8 mouse cellular contexts compared by ENCODE assay signal in the genomic region with DNA sequence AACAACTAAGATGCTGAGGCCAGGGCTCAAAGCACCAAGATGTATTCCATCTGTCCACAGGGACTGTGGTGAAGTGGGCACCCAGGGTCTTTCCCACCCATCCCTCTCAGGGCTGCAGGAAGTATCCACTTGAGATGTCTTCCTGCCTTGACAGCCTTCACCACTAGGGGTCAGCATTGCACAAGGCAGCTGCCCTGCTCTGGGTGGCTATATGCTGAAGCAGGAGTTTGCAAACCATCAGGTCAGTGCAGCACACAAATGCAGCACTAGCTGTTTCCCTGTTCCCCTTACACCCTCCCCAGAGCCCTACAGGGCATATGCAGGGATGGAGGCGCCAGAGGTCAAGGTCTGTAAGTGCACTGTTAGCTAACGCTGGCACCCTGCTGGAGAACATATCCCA.
A peak's percentile ranks its signal among the peaks of the same experiment; 100 is the strongest.
DNase-seq lines count a peak whose midpoint lies in the region; ATAC-seq lines count a peak whose summit lies in the region.

No protein-coding gene starts in this region.

- intact Hi-C loops in left cerebral cortex, postnatal 4 days (cut with DNase I), result loop anchor here (5.0 to 10.0 kb wide), 4 partner anchors 94 to 1151 kb away; no protein-coding TSS in a partner anchor

- 5% methylated on average over 2 of the region's 2 CpGs for WGBS in embryonic facial prominence, embryonic 10.5 days
- 9% methylated on average over 2 of the region's 2 CpGs for WGBS in midbrain, embryonic 12.5 days

- H3K27me3 ChIP-seq in embryonic facial prominence, embryonic 10.5 days (replicated peaks; ENCODE audit: low read depth, poor library complexity, severe bottlenecking), result no peaks in the 10 kb centered on the region
- H3K27me3 ChIP-seq in midbrain, embryonic 12.5 days, result no peaks in the 10 kb centered on the region

- peak; percentile 93 for DNase-seq in adrenal gland, postnatal 14 days
- DNase-seq in embryonic facial prominence, embryonic 10.5 days (ENCODE audit: low spot score), result peak; percentile 89
- peak; percentile 72 for DNase-seq in kidney, adult 11 months
- peak; percentile 90 for DNase-seq in left cerebral cortex, postnatal 4 days
- peak; percentile 78 for DNase-seq in skeletal muscle tissue, adult 2 months (ENCODE audit: low read depth, low spot score)
- peak; percentile 81 for DNase-seq in yolk sac, embryonic 10.5 days (ENCODE audit: low spot score)

- H3K36me3 ChIP-seq in embryonic facial prominence, embryonic 10.5 days (replicated peaks), result peaks cover 70% of the 10 kb centered on the region
- peaks cover 16% of the 10 kb centered on the region for H3K36me3 ChIP-seq in midbrain, embryonic 12.5 days

- peaks cover 19% of the 10 kb centered on the region for H3K4me1 ChIP-seq in embryonic facial prominence, embryonic 10.5 days
- no peaks in the 10 kb centered on the region for H3K4me1 ChIP-seq in midbrain, embryonic 12.5 days

- H3K4me3 ChIP-seq in embryonic facial prominence, embryonic 10.5 days, result no peak overlapping the region
- no peak overlapping the region for H3K4me3 ChIP-seq in midbrain, embryonic 12.5 days

- H3K9me3 ChIP-seq in embryonic facial prominence, embryonic 10.5 days, result no peaks in the 10 kb centered on the region
- H3K9me3 ChIP-seq in midbrain, embryonic 12.5 days, result no peaks in the 10 kb centered on the region

- H3K27ac ChIP-seq in embryonic facial prominence, embryonic 10.5 days (replicated peaks), result 0 out of 2 replicates have a peak overlapping the region, but pooled peaks have one; percentile 66
- no peak overlapping the region for H3K27ac ChIP-seq in midbrain, embryonic 12.5 days (replicated peaks)

- peak; percentile 81 for ATAC-seq in granulocyte monocyte progenitor cell, adult 5-6 weeks (replicated peaks; ENCODE audit: poor library complexity, severe bottlenecking)
- ATAC-seq in midbrain, embryonic 12.5 days (ENCODE audit: low FRiP score, low read depth), result peak; percentile 78

- no peak overlapping the region for H3K4me2 ChIP-seq in midbrain, embryonic 12.5 days (replicated peaks)

- H3K9ac ChIP-seq in midbrain, embryonic 12.5 days (replicated peaks), result no peak overlapping the region
